ENCODE assay signal across 18 mouse cellular contexts in the genomic region with DNA sequence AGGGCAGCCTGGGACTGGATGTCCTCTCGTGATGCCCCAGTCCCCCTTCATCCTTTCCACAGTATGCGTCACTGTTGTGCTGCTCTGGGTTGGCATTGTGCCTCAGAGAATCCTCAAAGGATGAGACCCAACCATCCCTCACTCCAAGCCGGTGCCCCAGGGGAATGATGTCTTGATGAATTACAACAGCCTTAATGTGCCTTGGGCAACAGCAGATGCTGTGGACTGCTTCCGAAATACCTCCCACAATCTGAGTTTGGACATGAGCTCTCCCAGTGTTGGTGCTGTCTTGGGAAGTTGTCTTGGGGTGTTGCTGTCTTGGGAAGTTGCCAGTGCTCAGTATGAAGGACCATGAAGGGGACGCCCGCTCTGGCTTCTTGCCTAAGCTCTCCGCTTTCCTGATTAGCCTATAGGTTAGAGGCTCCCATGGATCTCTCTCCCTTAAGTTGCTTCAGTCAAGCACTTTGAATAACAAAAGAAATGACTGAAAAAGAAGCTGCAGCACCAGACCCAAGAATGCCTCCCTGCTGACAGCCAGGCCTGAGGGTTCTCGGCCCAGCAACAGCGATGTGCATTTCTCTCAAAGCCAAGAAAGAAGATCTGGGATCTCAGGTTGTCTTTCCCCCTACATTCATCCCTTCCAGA. TPM values are rescaled to one million over a fixed set of nuclear protein-coding genes. Genes with fewer than 3 reads are reported as not detected.
A peak's percentile ranks its signal among the peaks of the same experiment; 100 is the strongest.
DNase-seq lines count a peak whose midpoint lies in the region; ATAC-seq and TF ChIP-seq lines count a peak whose summit lies in the region.
"Had no signal": no experiment of that assay in that cellular context is flagged by ENCODE, and none has a peak within 500 bp of the region (broad histone marks: within the 10 kb centered on the region; RNA-seq: fewer than 3 reads in every experiment).

No protein-coding gene starts in this region.

- no peaks in the 10 kb centered on the region for H3K27me3 ChIP-seq in hindbrain, embryonic 10.5 days (ENCODE audit: insufficient read depth, poor library complexity, severe bottlenecking)
- no peaks in the 10 kb centered on the region for H3K27me3 ChIP-seq in hindbrain, embryonic 16.5 days (replicated peaks; ENCODE audit: control insufficient read depth, insufficient read depth, low read length)
- H3K27me3 ChIP-seq in forebrain, embryonic 12.5 days: no peaks in the 10 kb centered on the region
- no peaks in the 10 kb centered on the region for H3K27me3 ChIP-seq in hindbrain, postnatal 0 days (ENCODE audit: insufficient read depth, low read length)
- no peaks in the 10 kb centered on the region for H3K27me3 ChIP-seq in stomach, postnatal 0 days (ENCODE audit: control insufficient read depth, insufficient read depth, low read length)
- H3K27me3 ChIP-seq: limb, embryonic 13.5 days; Patski had no signal

- no peak for TF ChIP-seq CTCF in hindbrain, postnatal 0 days (IDR thresholded peaks at IDR 0.05; ENCODE audit: low read depth)
- no peak for TF ChIP-seq CTCF in stomach, postnatal 0 days (IDR thresholded peaks at IDR 0.05; ENCODE audit: low read depth)

- TF ChIP-seq EP300 in stomach, postnatal 0 days (optimal IDR thresholded peaks at IDR 0.05): no peak

- DNase-seq in hindbrain, embryonic 10.5 days (ENCODE audit: low spot score): no peak
- peak; percentile 95 for DNase-seq in ES-CJ7 (ENCODE audit: low read depth, low spot score)
- peak; percentile 44 for DNase-seq in hindbrain, postnatal 0 days (ENCODE audit: low spot score)
- DNase-seq in stomach, postnatal 0 days (ENCODE audit: low spot score): no peak
- DNase-seq in c-Kit-positive CD71-positive TER-119-positive erythroid progenitor cells, embryonic 14.5 days (ENCODE audit: low spot score): no peak
- DNase-seq: adrenal gland, adult 8-10 months; cerebellum, adult 9-11 months; gastrocnemius, postnatal 10 days; kidney, adult 2 months; kidney, postnatal 4 days; liver, postnatal 0 days; thymus, adult 18-20 months had no signal

- WGBS in hindbrain, embryonic 10.5 days: 55% methylated on average over 9 of the region's 9 CpGs
- WGBS in hindbrain, embryonic 16.5 days: 26% methylated on average over 9 of the region's 9 CpGs
- 50% methylated on average over 9 of the region's 9 CpGs for WGBS in forebrain, embryonic 12.5 days
- WGBS in hindbrain, postnatal 0 days: 24% methylated on average over 9 of the region's 9 CpGs
- WGBS in stomach, postnatal 0 days: 72% methylated on average over 9 of the region's 9 CpGs

- peak overlapping the region; percentile 68 for H3K27ac ChIP-seq in hindbrain, embryonic 10.5 days
- no peak overlapping the region for H3K27ac ChIP-seq in hindbrain, embryonic 16.5 days (ENCODE audit: low read depth, low read length)
- H3K27ac ChIP-seq in forebrain, embryonic 12.5 days: peak overlapping the region; percentile 86
- no peak overlapping the region for H3K27ac ChIP-seq in hindbrain, postnatal 0 days
- no peak overlapping the region for H3K27ac ChIP-seq in stomach, postnatal 0 days (replicated peaks)
- H3K27ac ChIP-seq: limb, embryonic 13.5 days had no signal

- no peaks in the 10 kb centered on the region for H3K9me3 ChIP-seq in hindbrain, embryonic 10.5 days
- no peaks in the 10 kb centered on the region for H3K9me3 ChIP-seq in hindbrain, embryonic 16.5 days (ENCODE audit: control insufficient read depth, low read length)
- H3K9me3 ChIP-seq in forebrain, embryonic 12.5 days: no peaks in the 10 kb centered on the region
- H3K9me3 ChIP-seq in hindbrain, postnatal 0 days (ENCODE audit: low read length): no peaks in the 10 kb centered on the region
- H3K9me3 ChIP-seq in stomach, postnatal 0 days (ENCODE audit: control insufficient read depth, low read length): no peaks in the 10 kb centered on the region
- H3K9me3 ChIP-seq: limb, embryonic 13.5 days had no signal

- peaks cover 27% of the 10 kb centered on the region for H3K4me1 ChIP-seq in hindbrain, embryonic 10.5 days (replicated peaks)
- H3K4me1 ChIP-seq in hindbrain, embryonic 16.5 days (ENCODE audit: control insufficient read depth, insufficient read depth, low read depth, low read length): peaks cover 5% of the 10 kb centered on the region; the same call in 1 of the 2 replicates
- H3K4me1 ChIP-seq in forebrain, embryonic 12.5 days: peaks cover 19% of the 10 kb centered on the region
- H3K4me1 ChIP-seq in hindbrain, postnatal 0 days (ENCODE audit: insufficient read depth, low read length): no peaks in the 10 kb centered on the region
- no peaks in the 10 kb centered on the region for H3K4me1 ChIP-seq in stomach, postnatal 0 days (replicated peaks; ENCODE audit: control insufficient read depth, insufficient read depth)

- H3K9ac ChIP-seq in hindbrain, embryonic 16.5 days (ENCODE audit: low read depth, low read length): no peak overlapping the region
- no peak overlapping the region for H3K9ac ChIP-seq in forebrain, embryonic 12.5 days
- H3K9ac ChIP-seq in hindbrain, postnatal 0 days (replicated peaks; ENCODE audit: low read length): no peak overlapping the region
- H3K9ac ChIP-seq in stomach, postnatal 0 days (ENCODE audit: low read length): no peak overlapping the region
- H3K9ac ChIP-seq: limb, embryonic 13.5 days; liver, postnatal 0 days had no signal

- no peaks in the 10 kb centered on the region for H3K36me3 ChIP-seq in hindbrain, embryonic 10.5 days
- no peaks in the 10 kb centered on the region for H3K36me3 ChIP-seq in hindbrain, embryonic 16.5 days (ENCODE audit: control insufficient read depth, insufficient read depth, low read length)
- no peaks in the 10 kb centered on the region for H3K36me3 ChIP-seq in forebrain, embryonic 12.5 days (replicated peaks)
- H3K36me3 ChIP-seq in hindbrain, postnatal 0 days (ENCODE audit: insufficient read depth, low read length): no peaks in the 10 kb centered on the region
- no peaks in the 10 kb centered on the region for H3K36me3 ChIP-seq in stomach, postnatal 0 days (ENCODE audit: control insufficient read depth, insufficient read depth, low read length)
- H3K36me3 ChIP-seq: limb, embryonic 13.5 days had no signal

- no peak for ATAC-seq in hindbrain, embryonic 16.5 days
- no peak for ATAC-seq in forebrain, embryonic 12.5 days (ENCODE audit: low FRiP score)
- ATAC-seq in hindbrain, postnatal 0 days: no peak
- ATAC-seq in stomach, postnatal 0 days (ENCODE audit: low FRiP score, low TSS enrichment): no peak
- no peak for ATAC-seq in frontal cortex, adult (ENCODE audit: low TSS enrichment)
- ATAC-seq: liver, postnatal 0 days; Patski had no signal

- H3K4me2 ChIP-seq in hindbrain, embryonic 16.5 days (ENCODE audit: low read length): no peak overlapping the region
- 0 out of 2 replicates have a peak overlapping the region, but pooled peaks have one; percentile 17 for H3K4me2 ChIP-seq in forebrain, embryonic 12.5 days
- H3K4me2 ChIP-seq in hindbrain, postnatal 0 days (ENCODE audit: low read depth, low read length): no peak overlapping the region
- no peak overlapping the region for H3K4me2 ChIP-seq in stomach, postnatal 0 days (replicated peaks; ENCODE audit: low read depth)
- H3K4me2 ChIP-seq: heart, embryonic 11.5 days; limb, embryonic 13.5 days had no signal

- H3K4me3 ChIP-seq in hindbrain, embryonic 10.5 days: no peak overlapping the region
- no peak overlapping the region for H3K4me3 ChIP-seq in hindbrain, embryonic 16.5 days (ENCODE audit: low read length)
- no peak overlapping the region for H3K4me3 ChIP-seq in forebrain, embryonic 12.5 days (replicated peaks)
- no peak overlapping the region for H3K4me3 ChIP-seq in hindbrain, postnatal 0 days (ENCODE audit: low read length)
- no peak overlapping the region for H3K4me3 ChIP-seq in stomach, postnatal 0 days (ENCODE audit: low read depth, low read length)
- H3K4me3 ChIP-seq: limb, embryonic 13.5 days had no signal

RNA-seq across cellular contexts. Expression of gene Srsf1, which starts 19.7 kb away (rescaled TPM):
- polyA plus RNA-seq in hindbrain, embryonic 10.5 days (2016; fragmentation: Nextera tagmentation; extraction: Ambion mirVana): 337 and 377 TPM in 2 replicates
- 168 and 190 TPM in 2 replicates for polyA plus RNA-seq in hindbrain, embryonic 16.5 days (2015; fragmentation: Nextera tagmentation; extraction: Ambion mirVana)
- polyA plus RNA-seq in forebrain, embryonic 12.5 days (2016; fragmentation: Nextera tagmentation; extraction: Ambion mirVana): 564 and 577 TPM in 2 replicates
- total RNA-seq in hindbrain, postnatal 0 days (2014; rRNA removed): 277 and 332 TPM in 2 replicates
- polyA plus RNA-seq in hindbrain, postnatal 0 days (2015; fragmentation: Nextera tagmentation; extraction: Ambion mirVana): 124 and 130 TPM in 2 replicates
- 88.1 and 97.5 TPM in 2 replicates for polyA plus RNA-seq in stomach, postnatal 0 days (2015; fragmentation: Nextera tagmentation; extraction: Ambion mirVana)

RNA-seq across cellular contexts. Expression of gene Dynll2, which starts 40.2 kb away (rescaled TPM):
- polyA plus RNA-seq in hindbrain, embryonic 10.5 days (2016; fragmentation: Nextera tagmentation; extraction: Ambion mirVana): 29.4 and 39.9 TPM in 2 replicates
- polyA plus RNA-seq in hindbrain, embryonic 16.5 days (2015; fragmentation: Nextera tagmentation; extraction: Ambion mirVana): 54.5 and 54.6 TPM in 2 replicates
- polyA plus RNA-seq in forebrain, embryonic 12.5 days (2016; fragmentation: Nextera tagmentation; extraction: Ambion mirVana): 34.7 and 36.2 TPM in 2 replicates
- total RNA-seq in hindbrain, postnatal 0 days (2014; rRNA removed): 51.3 and 62.1 TPM in 2 replicates
- polyA plus RNA-seq in hindbrain, postnatal 0 days (2015; fragmentation: Nextera tagmentation; extraction: Ambion mirVana): 59.7 and 60.5 TPM in 2 replicates
- polyA plus RNA-seq in stomach, postnatal 0 days (2015; fragmentation: Nextera tagmentation; extraction: Ambion mirVana): 14.7 and 14.8 TPM in 2 replicates

RNA-seq across cellular contexts. Expression of gene Vezf1, which starts 40.6 kb away (rescaled TPM):
- polyA plus RNA-seq in hindbrain, embryonic 10.5 days (2016; fragmentation: Nextera tagmentation; extraction: Ambion mirVana): 64.7 and 64.8 TPM in 2 replicates
- polyA plus RNA-seq in hindbrain, embryonic 16.5 days (2015; fragmentation: Nextera tagmentation; extraction: Ambion mirVana): 32.3 and 38.9 TPM in 2 replicates
- 84.8 and 91.5 TPM in 2 replicates for polyA plus RNA-seq in forebrain, embryonic 12.5 days (2016; fragmentation: Nextera tagmentation; extraction: Ambion mirVana)
- total RNA-seq in hindbrain, postnatal 0 days (2014; rRNA removed): 32.7 and 33.5 TPM in 2 replicates
- 29.2 and 31.9 TPM in 2 replicates for polyA plus RNA-seq in hindbrain, postnatal 0 days (2015; fragmentation: Nextera tagmentation; extraction: Ambion mirVana)
- polyA plus RNA-seq in stomach, postnatal 0 days (2015; fragmentation: Nextera tagmentation; extraction: Ambion mirVana): 15.9 and 18.1 TPM in 2 replicates

Comparison
In these comparisons a context has a peak if more than half of its experiments do, and no peak if none do; other contexts are left out.
1. DNase-seq: peak in ES-CJ7 (single experiment) and hindbrain, postnatal 0 days (single experiment); none in hindbrain, embryonic 10.5 days (single experiment), stomach, postnatal 0 days (single experiment) and c-Kit-positive CD71-positive TER-119-positive erythroid progenitor cells, embryonic 14.5 days (single experiment).
2. H3K27ac ChIP-seq: peak in hindbrain, embryonic 10.5 days (single experiment) and forebrain, embryonic 12.5 days (single experiment); none in hindbrain, embryonic 16.5 days (single experiment), hindbrain, postnatal 0 days (single experiment) and stomach, postnatal 0 days (single experiment).